Mouse (Mus musculus) embryo, embryonic 10.5 days (tissue): Measurements from ENCODE around the gene Dimt1.
"Not testable (repeated sequence)": the region's sequence is repeated elsewhere in the genome, so short reads cannot be mapped to it uniquely, and the experiment has no call there.

Source experiments
- DNase-seq: peaks from one replicate; pipeline ENCODE4 v3.0.0-alpha.2; 2015; ENCODE audit warnings: low spot score

The Dimt1 gene

GRCm38 (mm10) chr13:106961496-106961895 lies 14.6 kb downstream of the Dimt1 start:
- DNase-seq = no peak

GRCm38 (mm10) chr13:106996891-106997290 lies 50.0 kb downstream of the Dimt1 start:
- DNase-seq = no peak

GRCm38 (mm10) chr13:106997557-106997956 lies 50.6 kb downstream of the Dimt1 start:
- not testable (repeated sequence) for DNase-seq

- DNase-seq = no peak
Measured at GRCm38 (mm10) chr13:106998026-106998425, 51.1 kb downstream of the Dimt1 start.

- DNase-seq = no peak
Measured at GRCm38 (mm10) chr13:106998671-106999070, 51.7 kb downstream of the Dimt1 start.

- no peak for DNase-seq
Measured at GRCm38 (mm10) chr13:107003211-107003610, 56.3 kb downstream of the Dimt1 start.

GRCm38 (mm10) chr13:107008174-107008573 lies 61.2 kb downstream of the Dimt1 start:
- no peak for DNase-seq
